ENCODE assay signal across 18 mouse cellular contexts in the genomic region with DNA sequence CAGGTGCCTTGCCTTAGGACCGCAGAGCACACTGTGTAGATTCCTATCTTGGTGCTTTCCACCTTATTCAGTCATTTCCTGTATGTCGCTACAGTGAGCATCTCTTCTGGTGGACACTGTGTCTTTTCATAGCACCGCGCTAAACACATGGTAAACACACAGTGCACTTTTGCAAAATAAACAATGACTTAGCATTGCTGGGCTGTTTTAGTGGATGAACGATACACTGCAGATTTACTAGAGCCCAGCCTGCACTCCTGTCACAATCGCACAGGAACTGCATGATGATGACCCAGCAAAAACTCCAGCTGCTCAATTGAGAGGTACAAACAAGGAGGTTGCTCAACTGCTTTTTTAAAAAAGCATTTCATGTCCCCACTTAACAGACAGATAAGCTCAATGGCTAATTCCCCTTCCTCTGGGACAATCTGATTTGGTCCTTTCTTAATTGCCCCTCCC. TPM values are rescaled to one million over a fixed set of nuclear protein-coding genes. Genes with fewer than 3 reads are reported as not detected.
DNase-seq lines count a peak whose midpoint lies in the region; ATAC-seq and TF ChIP-seq lines count a peak whose summit lies in the region.
"Had no signal": no experiment of that assay in that cellular context is flagged by ENCODE, and none has a peak within 500 bp of the region (broad histone marks: within the 10 kb centered on the region; RNA-seq: fewer than 3 reads in every experiment).

No protein-coding gene starts in this region.

- no peak overlapping the region for H3K27ac ChIP-seq in midbrain, embryonic 11.5 days (ENCODE audit: low read depth, low read length)
- H3K27ac ChIP-seq: embryonic facial prominence, embryonic 10.5 days; hindbrain, embryonic 14.5 days; limb, embryonic 15.5 days; neural tube, embryonic 13.5 days had no signal

- H3K4me2 ChIP-seq in midbrain, embryonic 11.5 days, result no peak overlapping the region
- H3K4me2 ChIP-seq: hindbrain, embryonic 14.5 days; limb, embryonic 15.5 days; neural tube, embryonic 13.5 days had no signal

- no peaks in the 10 kb centered on the region for H3K27me3 ChIP-seq in midbrain, embryonic 11.5 days (ENCODE audit: control insufficient read depth, insufficient read depth, low read length)
- H3K27me3 ChIP-seq: limb, embryonic 15.5 days; neural tube, embryonic 13.5 days had no signal

- no peak overlapping the region for H3K9ac ChIP-seq in midbrain, embryonic 11.5 days (ENCODE audit: low read length)
- H3K9ac ChIP-seq: hindbrain, embryonic 14.5 days; limb, embryonic 15.5 days; neural tube, embryonic 13.5 days had no signal

- TF ChIP-seq CTCF in lung, adult 2 months (IDR thresholded peaks at IDR 0.05; ENCODE audit: insufficient read depth, low read length), result no peak

- peaks cover 16% of the 10 kb centered on the region for H3K36me3 ChIP-seq in midbrain, embryonic 11.5 days (ENCODE audit: control insufficient read depth, insufficient read depth, low read length)

- DNase-seq in lung, postnatal 25 days (ENCODE audit: low spot score), result peak; percentile 14
- no peak for DNase-seq in lung, adult 2 months
- DNase-seq in T-cell, adult 2 months (ENCODE audit: low spot score), result peak; percentile 30
- peak; percentile 78 for DNase-seq in induced T-regulatory cell, adult 2 months (ENCODE audit: low read depth)
- no peak for DNase-seq in layer of hippocampus, postnatal 25 days (ENCODE audit: extremely low spot score in 1 of 2, low spot score in 1 of 2)
- no peak for DNase-seq in midbrain, embryonic 11.5 days (ENCODE audit: low spot score, missing footprints)
- DNase-seq in gastrocnemius, postnatal 4 days (ENCODE audit: low spot score in 2 of 2), result no peak
- DNase-seq: adrenal gland, postnatal 10 days; cerebellum, postnatal 10 days; kidney, adult 11 months; kidney, postnatal 14 days; layer of hippocampus, adult 9-11 months; thymus, adult 18-20 months had no signal

- no peak for TF ChIP-seq POLR2A in lung, adult 2 months (IDR thresholded peaks at IDR 0.05; ENCODE audit: borderline replicate concordance, extremely low read depth, low read depth, low read length)

- ATAC-seq in neutrophil, adult 5-6 weeks (ENCODE audit: extremely low read depth, insufficient number of reproducible peaks, low FRiP score, poor library complexity, severe bottlenecking), result 0 out of 2 replicates have a peak, but pooled peaks have one; percentile 11
- ATAC-seq in midbrain, embryonic 11.5 days (ENCODE audit: low FRiP score), result no peak

- no peak overlapping the region for H3K4me3 ChIP-seq in lung, adult 2 months (replicated peaks; ENCODE audit: extremely low read depth, low read depth, low read length)
- H3K4me3 ChIP-seq in midbrain, embryonic 11.5 days (ENCODE audit: low read depth, low read length), result no peak overlapping the region
- H3K4me3 ChIP-seq: embryonic facial prominence, embryonic 10.5 days; limb, embryonic 15.5 days; neural tube, embryonic 13.5 days had no signal

- 52% methylated on average over 6 of the region's 6 CpGs for WGBS in lung, adult 2 months
- 94% methylated on average over 6 of the region's 6 CpGs for WGBS in midbrain, embryonic 11.5 days

- no peaks in the 10 kb centered on the region for H3K9me3 ChIP-seq in midbrain, embryonic 11.5 days (ENCODE audit: control insufficient read depth, low read length)
- H3K9me3 ChIP-seq: embryonic facial prominence, embryonic 10.5 days; limb, embryonic 15.5 days; neural tube, embryonic 13.5 days had no signal

- H3K4me1 ChIP-seq in lung, adult 2 months (ENCODE audit: control insufficient read depth, insufficient read depth, low read length), result peaks cover 12% of the 10 kb centered on the region
- peaks cover 9% of the 10 kb centered on the region for H3K4me1 ChIP-seq in midbrain, embryonic 11.5 days (ENCODE audit: control insufficient read depth, insufficient read depth, low read length)

RNA-seq across cellular contexts. Expression of a gene that starts 2.6 kb away (rescaled TPM):
- polyA plus RNA-seq in lung, adult 2 months (2012; rRNA removed), result 23.6 and 25.1 TPM in 2 replicates
- total RNA-seq in neutrophil, adult 5-6 weeks (2017), result 40.7 and 47.6 TPM in 2 replicates
- 10 to 100 TPM; 29.6 to 31.8 TPM for total RNA-seq in layer of hippocampus, postnatal 25 days (2021)
- 20.0 and 21.1 TPM in 2 replicates for polyA plus RNA-seq in midbrain, embryonic 11.5 days (2014; fragmentation: Nextera tagmentation; extraction: Ambion mirVana)
- total RNA-seq in gastrocnemius, postnatal 4 days (2021), result 10 to 100 TPM; 19.1 to 22.8 TPM

RNA-seq across cellular contexts. Expression of a gene that starts 35.1 kb away (rescaled TPM):
- 19.7 and 20.6 TPM in 2 replicates for polyA plus RNA-seq in lung, adult 2 months (2012; rRNA removed)
- 19.9 and 25.0 TPM in 2 replicates for total RNA-seq in neutrophil, adult 5-6 weeks (2017)
- 10 to 100 TPM; 33.8 to 33.9 TPM for total RNA-seq in layer of hippocampus, postnatal 25 days (2021)
- 9.2 and 9.5 TPM in 2 replicates for polyA plus RNA-seq in midbrain, embryonic 11.5 days (2014; fragmentation: Nextera tagmentation; extraction: Ambion mirVana)
- 10 to 100 TPM; 25.8 to 26.4 TPM for total RNA-seq in gastrocnemius, postnatal 4 days (2021)

Comparison
In these comparisons a context has a peak if more than half of its experiments do, and no peak if none do; other contexts are left out.
1. DNase-seq: peak in lung, postnatal 25 days (single experiment), T-cell, adult 2 months (single experiment) and induced T-regulatory cell, adult 2 months (single experiment); none in lung, adult 2 months (single experiment), layer of hippocampus, postnatal 25 days (0 of 2), midbrain, embryonic 11.5 days (single experiment) and gastrocnemius, postnatal 4 days (0 of 2).